Mouse (Mus musculus) hematopoietic stem cell, adult 5-6 weeks (primary cell): Measurements from ENCODE around the gene Sycp2. TPM values are rescaled to one million over a fixed set of nuclear protein-coding genes. Genes with fewer than 3 reads are reported as not detected.

Experiments
- ATAC-seq, 2 experiments: fragments of 125-278 bp in 1 of 2; replicated peaks in 1 of 2; 2 replicates each; pipeline ENCODE4 v1.8.0; 2016 to 2017; ENCODE audit warnings: inconsistent platforms in 2 of 2, mild to moderate bottlenecking in 2 of 2, moderate number of reproducible peaks in 2 of 2, low read depth in 1 of 2, moderate TSS enrichment in 1 of 2; ENCODE audit not compliant: low FRiP score in 2 of 2, poor library complexity in 2 of 2, severe bottlenecking in 2 of 2, insufficient read depth in 1 of 2, low TSS enrichment in 1 of 2
- total RNA-seq: library from RNA; stranded (forward); fragments of 172-1452, 232-1000 nt; gene quantifications from 2 replicates; pipeline ENCODE4 v1.2.3, GENCODE M21; 2017

Sycp2 gene
- total RNA-seq, 1 experiment from 2014 or later: 0.74 TPM

DNA sequence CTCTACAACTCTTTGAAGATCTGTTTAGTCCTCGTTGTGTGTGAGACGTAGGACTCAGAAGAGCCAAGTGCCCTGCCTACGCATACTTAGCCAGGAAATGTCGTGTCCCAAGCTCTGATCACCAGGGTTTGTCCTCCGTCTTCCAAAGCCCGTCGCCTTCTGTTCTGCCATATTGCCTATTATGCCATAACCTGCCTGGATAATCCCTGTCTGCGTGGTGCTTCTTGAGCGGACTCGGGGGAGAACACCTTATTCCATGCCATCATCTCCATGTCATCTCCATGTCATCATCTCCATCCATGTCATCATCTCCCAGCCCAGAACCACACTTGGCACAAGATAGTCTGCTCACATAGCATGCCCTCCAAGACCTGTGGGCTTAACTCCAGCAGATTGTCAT is 81.4 kb downstream of the Sycp2 start:
- no peak for ATAC-seq

DNA sequence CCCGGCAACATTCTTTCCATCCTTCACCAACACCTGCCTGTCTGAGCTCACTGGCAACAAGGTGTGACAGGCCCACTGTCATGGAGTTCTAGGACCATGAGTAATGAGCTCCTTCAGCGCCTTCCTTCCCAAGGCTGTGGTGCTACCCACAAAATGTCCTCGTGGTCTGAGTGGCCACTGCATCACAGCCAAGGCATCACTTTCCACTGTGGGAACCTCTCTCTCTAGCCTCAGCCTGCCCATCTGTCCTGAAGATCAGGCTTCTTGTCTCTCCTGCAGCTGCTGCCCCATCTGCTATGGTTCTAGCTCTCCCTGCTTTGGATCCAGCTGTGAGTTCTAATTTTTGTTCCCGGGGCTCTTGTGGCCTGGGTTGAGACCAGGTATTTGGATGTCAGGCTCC is 82.7 kb downstream of the Sycp2 start:
- ATAC-seq: no peak

DNA sequence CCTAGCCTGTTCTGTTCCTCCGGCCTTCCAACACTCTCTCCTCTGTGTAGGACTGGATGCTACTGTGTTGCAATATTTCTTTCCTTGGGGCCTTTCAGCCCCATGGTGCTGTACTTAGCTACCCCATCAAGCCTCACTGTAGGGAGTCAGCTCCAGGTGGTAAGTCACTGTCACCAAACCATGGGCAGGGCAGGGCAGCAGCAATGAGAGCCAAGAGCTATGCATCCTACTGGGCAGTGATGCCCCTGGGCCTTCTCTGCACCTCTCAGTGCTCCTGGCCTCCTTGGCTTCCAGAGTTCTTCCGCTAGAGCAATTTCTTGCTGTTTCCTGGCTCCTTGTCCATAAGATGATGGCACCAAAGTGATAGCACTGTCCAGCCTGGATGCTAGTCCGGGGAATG is 83.1 kb downstream of the Sycp2 start:
- no peak for ATAC-seq

DNA sequence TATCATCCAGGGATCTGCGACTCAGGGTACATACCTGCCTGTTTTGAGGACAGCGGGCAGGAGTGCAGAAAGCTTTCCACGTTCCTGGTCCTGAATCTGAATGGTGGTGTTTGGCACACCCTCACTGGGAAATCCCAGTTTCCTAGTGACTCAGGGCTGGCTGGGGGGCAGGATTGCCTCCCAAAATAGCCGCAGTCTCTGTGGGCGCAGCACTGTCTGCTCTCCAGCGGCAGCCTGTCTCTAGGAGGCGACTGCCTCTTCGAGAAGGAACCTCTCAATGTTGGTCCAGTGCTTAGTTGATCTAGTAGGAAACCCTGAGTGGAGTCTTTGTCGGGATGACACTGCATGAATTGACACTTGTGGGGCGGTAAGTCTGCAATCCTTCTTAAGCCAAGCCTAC is 86.2 kb downstream of the Sycp2 start:
- ATAC-seq: no peak

DNA sequence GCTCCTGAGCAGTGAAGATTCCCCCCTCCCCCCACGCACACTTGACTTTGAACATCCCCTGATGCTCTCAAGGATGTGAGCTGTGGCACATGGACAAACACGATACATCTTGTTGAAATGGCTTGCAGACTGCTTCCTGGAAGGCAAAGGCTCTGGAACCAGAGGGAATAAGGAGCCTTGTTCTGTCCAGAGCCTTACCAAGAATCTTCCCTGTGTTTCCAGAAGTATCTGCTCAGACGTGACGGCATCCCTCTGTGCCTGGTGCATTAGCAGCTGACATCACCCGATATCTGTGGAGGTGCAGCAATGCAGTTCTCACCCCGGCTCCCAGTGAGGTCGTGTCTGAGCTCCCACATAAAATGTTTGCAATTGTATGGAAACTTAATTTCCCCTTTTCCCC is 87.7 kb downstream of the Sycp2 start:
- ATAC-seq: no peak

DNA sequence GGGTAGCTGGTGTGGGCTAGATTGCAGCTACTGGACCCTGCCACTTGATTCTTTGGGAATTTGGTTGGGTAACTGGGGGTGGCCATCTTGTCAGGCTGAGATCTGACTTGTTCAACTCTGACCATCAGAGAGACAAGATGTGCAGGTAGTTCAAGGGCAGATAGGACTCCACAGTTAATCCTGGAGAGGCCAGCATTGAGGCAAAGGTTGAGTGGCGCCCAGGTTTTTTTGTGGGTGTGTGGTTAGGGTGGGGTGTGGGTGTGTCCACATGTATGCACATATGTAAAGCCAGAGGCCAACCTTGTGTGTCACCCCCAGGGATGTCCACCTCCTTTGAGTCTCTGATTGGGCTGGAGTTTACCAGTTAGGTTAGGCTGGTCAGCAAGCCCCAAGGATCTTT is 91.2 kb downstream of the Sycp2 start:
- ATAC-seq: no peak

DNA sequence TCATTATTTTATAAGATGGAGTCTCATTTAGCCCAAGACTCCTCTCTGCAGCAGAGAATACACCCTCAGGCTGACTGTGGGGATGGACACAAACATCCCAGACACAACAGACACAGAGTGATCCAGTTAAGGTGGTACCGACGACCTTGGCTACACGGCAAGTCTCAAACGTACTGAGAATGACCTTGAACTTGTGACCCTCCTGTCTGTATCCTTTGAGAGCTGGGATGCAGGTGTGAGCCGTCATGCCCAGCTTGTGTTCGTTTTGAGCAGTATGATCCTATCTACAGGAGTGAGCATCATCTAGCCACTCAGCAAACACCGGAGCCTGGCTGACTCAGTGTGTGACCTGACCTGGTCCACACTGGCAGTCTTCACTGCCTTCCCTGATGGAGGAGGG is 93.9 kb downstream of the Sycp2 start:
- ATAC-seq: no peak

DNA sequence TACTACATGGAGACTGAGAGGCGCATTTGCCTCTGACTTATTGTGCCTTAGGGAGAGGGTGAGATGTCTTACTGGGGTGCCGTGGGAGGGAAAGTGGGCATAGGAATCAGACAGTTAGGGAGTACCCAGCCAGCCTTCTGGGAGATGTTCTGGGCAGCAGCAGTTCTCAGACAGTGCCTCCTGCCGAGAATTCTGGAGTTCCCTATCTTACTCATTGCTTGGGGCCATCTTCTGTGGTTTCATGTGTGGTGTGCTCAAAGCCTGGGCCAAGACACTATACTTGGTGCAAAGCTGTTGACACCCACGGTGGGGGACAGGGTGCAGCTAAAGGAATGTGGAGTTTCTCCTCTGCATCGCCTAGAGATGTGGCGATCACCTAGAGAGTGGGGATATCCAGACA is 102.8 kb downstream of the Sycp2 start:
- ATAC-seq: no peak

DNA sequence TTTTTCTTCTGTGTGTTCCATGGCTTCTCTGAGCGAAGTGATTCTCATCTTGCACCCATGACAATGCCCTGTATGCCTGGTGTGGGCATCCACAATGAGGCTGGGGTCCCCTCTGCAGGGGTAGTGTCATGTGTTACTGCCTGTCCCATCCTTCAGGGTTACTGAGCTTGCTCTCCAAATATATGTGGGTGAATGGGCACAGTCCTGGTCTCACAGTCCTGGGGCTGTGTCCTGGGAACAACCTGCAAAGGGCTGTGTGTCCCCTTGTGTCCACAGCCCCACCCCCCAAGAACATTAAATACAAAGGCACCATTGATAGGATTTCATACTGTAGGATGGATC is 103.3 kb downstream of the Sycp2 start:
- ATAC-seq: no peak

DNA sequence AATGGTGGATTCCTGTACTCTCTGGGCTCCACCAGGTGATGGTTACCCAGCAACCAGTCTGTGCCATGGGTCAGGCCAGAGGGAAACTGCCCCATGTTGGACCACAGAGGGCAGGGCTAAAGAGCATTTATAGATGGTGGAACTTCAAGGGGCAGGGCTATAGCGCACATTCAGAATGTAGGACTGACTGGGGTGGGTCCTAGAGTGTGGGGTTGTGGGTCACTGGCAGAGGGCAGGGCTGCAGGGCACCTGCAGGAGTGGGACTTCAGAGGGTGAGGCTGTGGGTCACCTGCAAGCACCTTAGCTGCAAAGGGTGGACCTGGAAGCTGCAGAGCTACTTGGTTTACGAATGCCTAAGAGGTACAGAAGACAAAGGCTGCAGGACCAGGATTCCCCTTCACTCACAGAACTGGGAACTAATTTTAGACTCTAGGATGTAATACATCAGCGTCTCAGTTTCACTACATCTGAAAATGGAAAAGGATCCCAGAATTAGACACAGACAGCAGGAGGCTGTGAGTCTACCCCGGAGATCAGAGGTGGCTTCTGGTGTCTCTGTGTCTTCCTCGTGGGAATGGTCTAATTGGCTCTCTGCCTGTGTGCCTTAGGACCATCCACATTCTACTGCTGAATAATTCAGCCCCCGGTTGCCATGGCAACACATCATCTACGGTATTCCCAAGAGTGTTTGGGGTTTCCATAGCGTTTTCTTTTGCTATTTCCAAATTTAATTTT is 103.9 kb downstream of the Sycp2 start:
- ATAC-seq: no peak

Other genes starting within 250 kb of the Sycp2 start
- gene Ppp1r3d, start 6.8 kb upstream of the Sycp2 start, total RNA-seq: 3.5 and 7.1 TPM in 2 replicates
- 5.7 and 7.8 TPM in 2 replicates for gene Fam217b, start 6.8 kb upstream of the Sycp2 start, total RNA-seq
- not detected in 2 replicates for gene Cdh26, start 22.8 kb upstream of the Sycp2 start, total RNA-seq